Mouse (Mus musculus) megakaryocyte, embryonic 14.5 days (primary cell): ENCODE measurements around the gene Pdia2. TPM values are rescaled to one million over a fixed set of nuclear protein-coding genes. Genes with fewer than 3 reads are reported as not detected.

Source experiments
- H3K27me3 ChIP-seq: replicated peaks from 2 replicates; pipeline ENCODE3; 2012; ENCODE audit warnings: inconsistent platforms
- H3K36me3 ChIP-seq: replicated peaks from 2 replicates; pipeline ENCODE3; 2012; ENCODE audit warnings: low read length, inconsistent platforms, mixed read lengths
- H3K4me1 ChIP-seq: 2 replicates; pipeline ENCODE4 v1.6.1; 2012; ENCODE audit warnings: inconsistent platforms
- H3K4me3 ChIP-seq: replicated peaks from 2 replicates; pipeline ENCODE3; 2012; ENCODE audit warnings: moderate library complexity, mild to moderate bottlenecking, inconsistent platforms
- H3K9me3 ChIP-seq: 2 replicates; pipeline ENCODE4 v1.6.1; 2012; ENCODE audit warnings: inconsistent platforms
- FLI1 ChIP-seq: IDR thresholded peaks from 2 replicates; pipeline ENCODE4 v1.6.1; 2012; ENCODE audit warnings: low read length, inconsistent platforms, mixed read lengths
- GATA1 ChIP-seq: IDR thresholded peaks from 3 replicates; pipeline ENCODE4 v1.6.1; 2012; ENCODE audit warnings: mixed read lengths, low read length, inconsistent platforms, borderline replicate concordance
- polyA plus RNA-seq: library from polyadenylated mRNA; stranded (reverse); fragments of >175 nt; gene quantifications from 2 replicates; pipeline ENCODE4 v1.2.3, GENCODE M21; 2012; ENCODE audit warnings: low replicate concordance; ENCODE audit not compliant: insufficient read depth

Gene Pdia2
- polyA plus RNA-seq, 1 experiment = not detected

GRCm38 (mm10) chr17:26232863-26233262, 34.0 kb upstream of the Pdia2 start:
- peaks cover 9% of the 10 kb centered on the region for H3K27me3 ChIP-seq
- peaks cover 15% of the 10 kb centered on the region for H3K4me1 ChIP-seq
- no peak overlapping the region for H3K4me3 ChIP-seq
- TF ChIP-seq FLI1 (no peak), GATA1 (no peak)
- H3K9me3 ChIP-seq = 0 out of 2 replicates have a peak, but pooled peaks cover 5% of the 10 kb centered on the region
- no peaks in the 10 kb centered on the region for H3K36me3 ChIP-seq

DNA sequence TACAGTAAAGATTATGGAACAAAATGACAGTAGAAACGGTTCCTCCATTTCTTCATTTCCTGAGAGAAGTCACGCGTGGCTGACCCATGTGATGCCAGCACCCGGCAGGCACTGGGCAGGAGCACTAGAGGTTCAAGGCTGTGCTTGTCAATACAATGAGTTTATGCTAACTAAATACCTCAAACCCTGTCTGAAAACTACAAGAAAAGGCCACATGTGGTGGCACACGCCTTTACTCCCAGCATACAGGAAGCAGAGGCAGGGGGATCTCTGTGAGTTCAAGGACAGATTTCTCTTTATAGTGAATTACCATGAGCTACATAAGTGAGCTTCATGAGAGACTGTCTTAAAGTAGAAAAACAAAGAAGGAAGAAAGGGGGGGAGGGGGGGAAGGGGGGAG, 32.3 kb upstream of the Pdia2 start:
- Histone ChIP-seq H3K4me3 (no peak overlapping the region), H3K27me3 (peaks cover 10% of the 10 kb centered on the region), H3K4me1 (peaks cover 15% of the 10 kb centered on the region), H3K36me3 (no peaks in the 10 kb centered on the region), H3K9me3 (0 out of 2 replicates have a peak, but pooled peaks cover 5% of the 10 kb centered on the region)
- TF ChIP-seq GATA1 = no peak
- no peak for TF ChIP-seq FLI1

GRCm38 (mm10) chr17:26229776-26230175, 30.9 kb upstream of the Pdia2 start:
- peak overlapping the region; percentile 51 for H3K4me3 ChIP-seq
- H3K27me3 ChIP-seq = peaks cover 24% of the 10 kb centered on the region
- peaks cover 5% of the 10 kb centered on the region; the same call in 1 of the 2 replicates for H3K4me1 ChIP-seq
- H3K36me3 ChIP-seq = no peaks in the 10 kb centered on the region
- TF ChIP-seq GATA1 = no peak
- no peak for TF ChIP-seq FLI1
- H3K9me3 ChIP-seq = 0 out of 2 replicates have a peak, but pooled peaks cover 5% of the 10 kb centered on the region

GRCm38 (mm10) chr17:26225150-26225549, 26.3 kb upstream of the Pdia2 start:
- Histone ChIP-seq H3K27me3 (peaks cover 44% of the 10 kb centered on the region), H3K9me3 (no peaks in the 10 kb centered on the region)

DNA sequence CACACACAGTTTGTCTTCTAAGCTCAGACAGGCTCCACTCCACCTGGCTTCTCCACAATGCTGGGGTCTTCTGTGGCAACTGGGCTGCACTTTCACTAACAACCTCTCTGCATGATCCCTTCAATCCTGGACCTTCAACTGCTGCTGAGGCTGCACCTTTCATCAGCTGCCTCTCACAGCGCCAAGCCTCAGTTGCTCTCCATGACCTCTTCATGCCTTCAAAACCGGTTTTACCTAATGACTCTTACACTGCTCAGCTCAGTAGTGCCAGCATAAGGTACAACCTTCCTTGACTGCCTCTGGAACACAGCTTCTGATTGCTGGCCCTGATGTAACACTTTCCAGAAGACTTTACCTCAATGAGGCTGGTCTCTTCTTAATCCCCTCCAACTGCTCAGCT, 22.6 kb upstream of the Pdia2 start:
- H3K4me1 ChIP-seq = no peaks in the 10 kb centered on the region
- TF ChIP-seq GATA1 = no peak
- TF ChIP-seq FLI1 = no peak
- H3K4me3 ChIP-seq = no peak overlapping the region
- no peaks in the 10 kb centered on the region for H3K36me3 ChIP-seq
- H3K9me3 ChIP-seq = no peaks in the 10 kb centered on the region
- peaks cover 64% of the 10 kb centered on the region for H3K27me3 ChIP-seq

More at GRCm38 (mm10) chr17:26225150-26225549, 26.3 kb upstream of the Pdia2 start:
- Histone ChIP-seq H3K4me1 (peaks cover 5% of the 10 kb centered on the region; the same call in 1 of the 2 replicates), H3K36me3 (no peaks in the 10 kb centered on the region), H3K4me3 (no peak overlapping the region)
- TF ChIP-seq GATA1 = no peak
- no peak for TF ChIP-seq FLI1

DNA sequence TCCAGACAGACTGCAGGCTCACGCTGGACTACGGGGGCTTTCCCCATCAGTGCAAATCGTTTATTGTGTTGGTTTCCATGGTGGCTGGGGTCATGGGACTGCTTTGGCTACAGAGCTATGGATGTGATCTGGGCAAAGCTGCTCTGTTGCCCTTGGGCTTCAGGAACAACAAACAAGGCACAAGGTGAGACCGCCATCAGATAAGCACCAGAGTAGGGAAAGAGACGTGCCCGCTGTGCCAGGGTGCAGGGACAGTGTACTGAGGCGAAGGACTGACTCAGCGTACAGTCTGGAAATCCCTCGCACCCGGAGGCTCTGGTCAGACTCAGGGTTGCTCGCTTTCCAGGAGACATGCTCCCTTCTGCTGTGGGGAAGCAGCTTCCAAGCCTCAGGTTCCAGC, 13.8 kb upstream of the Pdia2 start:
- H3K9me3 ChIP-seq = no peaks in the 10 kb centered on the region
- peaks cover 74% of the 10 kb centered on the region for H3K27me3 ChIP-seq
- no peaks in the 10 kb centered on the region for H3K36me3 ChIP-seq
- H3K4me3 ChIP-seq = no peak overlapping the region
- H3K4me1 ChIP-seq = peaks cover 11% of the 10 kb centered on the region
- TF ChIP-seq FLI1 (no peak), GATA1 (no peak)

GRCm38 (mm10) chr17:26212241-26212640, 13.4 kb upstream of the Pdia2 start:
- no peaks in the 10 kb centered on the region for H3K36me3 ChIP-seq
- TF ChIP-seq GATA1 = no peak
- no peak for TF ChIP-seq FLI1
- peaks cover 74% of the 10 kb centered on the region for H3K27me3 ChIP-seq
- no peak overlapping the region for H3K4me3 ChIP-seq
- H3K4me1 ChIP-seq = peaks cover 11% of the 10 kb centered on the region
- H3K9me3 ChIP-seq = no peaks in the 10 kb centered on the region

GRCm38 (mm10) chr17:26207686-26208085, 8.8 kb upstream of the Pdia2 start, which contains the start of gene Arhgdig:
Gene Arhgdig, minus strand, starts transcription at chr17:26207786.
- H3K27me3 ChIP-seq = peaks cover 84% of the 10 kb centered on the region
- H3K4me1 ChIP-seq = peaks cover 12% of the 10 kb centered on the region
- H3K4me3 ChIP-seq = peak within 1 kb of the TSS; percentile 4
- H3K36me3 ChIP-seq = no peaks in the 10 kb centered on the region
- H3K9me3 ChIP-seq = no peaks in the 10 kb centered on the region
- no peak for TF ChIP-seq FLI1
- TF ChIP-seq GATA1 = no peak

GRCm38 (mm10) chr17:26206392-26206791, 7.5 kb upstream of the Pdia2 start:
- H3K9me3 ChIP-seq = no peaks in the 10 kb centered on the region
- no peaks in the 10 kb centered on the region for H3K36me3 ChIP-seq
- peaks cover 22% of the 10 kb centered on the region for H3K4me1 ChIP-seq
- H3K4me3 ChIP-seq = no peak overlapping the region
- peaks cover 88% of the 10 kb centered on the region for H3K27me3 ChIP-seq
- TF ChIP-seq FLI1 (no peak), GATA1 (no peak)

GRCm38 (mm10) chr17:26204766-26205165, 5.9 kb upstream of the Pdia2 start:
- Histone ChIP-seq H3K36me3 (no peaks in the 10 kb centered on the region), H3K4me1 (peaks cover 31% of the 10 kb centered on the region), H3K9me3 (no peaks in the 10 kb centered on the region), H3K4me3 (no peak overlapping the region), H3K27me3 (peaks cover 88% of the 10 kb centered on the region)
- TF ChIP-seq GATA1 (no peak), FLI1 (no peak)

- H3K36me3 ChIP-seq = peaks cover 3% of the 10 kb centered on the region
- H3K4me3 ChIP-seq = peak overlapping the region; percentile 90
- peaks cover 98% of the 10 kb centered on the region for H3K27me3 ChIP-seq
- TF ChIP-seq GATA1 (no peak), FLI1 (no peak)
- no peaks in the 10 kb centered on the region for H3K9me3 ChIP-seq
- H3K4me1 ChIP-seq = peaks cover 31% of the 10 kb centered on the region
These were observed 4.5 kb upstream of the Pdia2 start for GRCm38 (mm10) chr17:26203321-26203811.
